Mouse (Mus musculus): Measurements from ENCODE around the gene Klhl3. TPM values are rescaled to one million over a fixed set of nuclear protein-coding genes. Genes with fewer than 3 reads are reported as not detected.
A peak's percentile ranks its signal among the peaks of the same experiment; 100 is the strongest.

The Klhl3 gene
- polyA plus RNA-seq (2015; fragmentation: Nextera tagmentation; extraction: Ambion mirVana): 1.1 and 1.2 TPM in 2 replicates

DNA sequence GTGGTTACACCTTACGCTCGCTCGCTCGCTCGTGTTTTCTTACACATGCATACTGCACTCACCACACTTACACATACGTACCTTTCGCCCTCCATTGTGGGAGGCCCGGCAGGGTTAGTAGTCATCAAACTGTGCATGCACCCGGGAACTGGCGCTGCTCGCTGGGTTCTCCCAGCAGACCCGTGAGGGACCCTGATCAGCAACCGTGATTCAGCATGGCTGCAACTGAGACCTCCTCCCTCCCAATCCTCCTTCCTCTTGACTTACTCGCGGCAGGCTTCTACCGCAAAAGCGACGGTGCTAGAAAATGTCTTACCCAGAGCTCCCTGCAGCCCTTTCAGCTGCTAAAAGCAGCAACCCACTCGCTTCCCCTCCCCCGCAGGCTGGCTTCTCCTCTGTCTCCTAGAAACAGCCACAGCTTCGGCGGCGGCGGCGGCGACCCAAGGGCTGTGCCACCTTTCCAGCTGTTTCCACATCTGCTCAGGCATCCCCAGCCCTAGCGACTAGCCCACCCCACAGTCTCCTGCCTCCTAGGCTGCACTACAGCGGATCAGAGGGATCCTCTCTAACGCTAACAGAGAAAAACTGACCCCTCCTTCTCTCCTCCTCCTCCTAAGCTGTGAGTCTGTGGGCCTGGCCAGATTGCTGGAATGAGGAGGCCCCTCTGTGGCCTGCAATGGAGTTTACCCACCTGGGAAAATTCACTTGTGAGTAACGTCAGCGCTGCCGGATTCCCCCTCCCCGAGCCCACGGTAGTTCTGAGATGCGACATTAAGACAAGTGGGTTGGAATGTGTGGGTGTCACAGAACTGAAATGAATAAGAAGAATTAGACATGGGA lies at the start of gene Klhl3:
TSS of gene Klhl3 (minus strand) at position 532 of the 840 bp plus-strand sequence.
- no peaks in the 10 kb centered on the region for H3K9me3 ChIP-seq (ENCODE audit: control insufficient read depth, low read length)
- H3K27me3 ChIP-seq (ENCODE audit: control insufficient read depth, insufficient read depth, low read length): no peaks in the 10 kb centered on the region
- peak within 1 kb of the TSS; percentile 87 for H3K4me2 ChIP-seq (replicated peaks; ENCODE audit: low read depth)
- TF ChIP-seq EP300 (optimal IDR thresholded peaks at IDR 0.05): no peak
- TF ChIP-seq CTCF (IDR thresholded peaks at IDR 0.05; ENCODE audit: low read depth): peak; percentile 64
- peak within 1 kb of the TSS; percentile 45 for H3K27ac ChIP-seq (replicated peaks)
- no peaks in the 10 kb centered on the region for H3K4me1 ChIP-seq (replicated peaks; ENCODE audit: control insufficient read depth, insufficient read depth)
- ATAC-seq (ENCODE audit: low FRiP score, low TSS enrichment) (peak; percentile 46), DNase-seq (ENCODE audit: low spot score) (peak; percentile 69)
- H3K4me3 ChIP-seq (ENCODE audit: low read depth, low read length): peak within 1 kb of the TSS; percentile 58
- H3K9ac ChIP-seq (ENCODE audit: low read length): peak within 1 kb of the TSS; percentile 74
- no peaks in the 10 kb centered on the region for H3K36me3 ChIP-seq (ENCODE audit: control insufficient read depth, insufficient read depth, low read length)
- WGBS: under 1% methylated on average over 35 of the region's 35 CpGs

DNA sequence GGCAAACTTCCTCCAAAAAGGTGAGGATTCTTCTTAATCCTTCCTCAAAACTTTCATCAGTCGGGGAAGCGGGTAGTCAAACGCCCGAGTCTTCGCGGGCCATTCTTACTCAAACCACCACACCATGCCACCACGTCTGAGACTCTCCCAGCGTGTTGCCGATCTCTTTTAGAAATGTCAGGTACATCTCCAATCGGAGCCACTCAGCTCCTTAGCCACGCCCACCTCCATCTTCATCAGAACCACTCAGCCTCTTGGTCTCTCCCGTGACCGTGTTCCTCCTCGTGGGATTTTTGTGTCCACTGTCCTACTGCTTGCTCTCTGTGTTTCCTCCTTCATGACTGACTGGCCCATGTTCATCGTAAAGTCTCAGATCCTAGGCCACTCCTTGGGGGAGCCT lies 47.4 kb upstream of the Klhl3 start:
- Histone ChIP-seq H3K4me1 (replicated peaks; ENCODE audit: control insufficient read depth, insufficient read depth) (no peaks in the 10 kb centered on the region), H3K4me3 (ENCODE audit: low read depth, low read length) (no peak overlapping the region), H3K4me2 (replicated peaks; ENCODE audit: low read depth) (no peak overlapping the region), H3K36me3 (ENCODE audit: control insufficient read depth, insufficient read depth, low read length) (peaks cover 14% of the 10 kb centered on the region), H3K9ac (ENCODE audit: low read length) (no peak overlapping the region), H3K27ac (replicated peaks) (no peak overlapping the region), H3K9me3 (ENCODE audit: control insufficient read depth, low read length) (no peaks in the 10 kb centered on the region), H3K27me3 (ENCODE audit: control insufficient read depth, insufficient read depth, low read length) (no peaks in the 10 kb centered on the region)
- TF ChIP-seq EP300 (optimal IDR thresholded peaks at IDR 0.05): no peak
- TF ChIP-seq CTCF (IDR thresholded peaks at IDR 0.05; ENCODE audit: low read depth): no peak
- DNase-seq (ENCODE audit: low spot score): no peak
- 95% methylated on average over 15 of the region's 15 CpGs for WGBS
- no peak for ATAC-seq (ENCODE audit: low FRiP score, low TSS enrichment)

DNA sequence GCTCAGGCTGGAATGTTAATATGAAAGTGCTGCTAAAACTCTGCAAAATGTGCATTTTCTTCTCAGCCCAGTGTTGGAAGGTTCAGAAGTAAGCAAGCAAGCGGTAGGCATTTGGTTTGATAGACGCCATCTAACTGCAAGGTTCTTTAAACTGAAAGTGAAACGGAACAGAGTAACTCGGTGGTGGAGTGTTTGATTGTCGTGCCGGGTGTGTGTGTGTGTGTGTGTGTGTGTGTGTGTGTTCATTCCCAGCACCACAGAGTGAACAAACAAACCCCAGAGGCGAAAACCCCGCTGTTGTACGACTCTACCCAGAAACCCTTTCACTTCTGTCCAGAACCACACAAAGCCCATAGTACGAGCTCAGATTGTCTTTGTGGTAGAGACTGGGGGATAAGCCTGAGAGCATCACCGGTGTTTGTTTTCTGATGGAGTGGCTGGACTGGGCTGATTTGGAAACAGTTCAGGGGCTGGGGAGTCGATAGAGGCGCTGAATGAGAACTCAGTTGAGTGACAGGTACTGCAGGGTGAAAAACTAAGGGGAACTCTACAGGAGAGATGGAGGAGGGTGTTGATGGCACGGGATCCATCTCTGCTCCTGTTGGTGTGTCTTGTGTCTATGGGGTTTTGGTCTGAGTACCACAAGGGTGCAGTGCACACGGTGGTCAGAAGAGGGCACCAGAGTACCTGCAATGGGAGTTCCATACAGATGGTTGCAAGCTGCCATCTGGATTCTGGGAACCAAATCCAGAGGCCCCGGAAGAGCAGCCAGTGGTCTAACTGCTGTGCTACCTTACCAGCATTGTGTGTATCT lies 44.9 kb upstream of the Klhl3 start:
- peak; percentile 94 for TF ChIP-seq CTCF (IDR thresholded peaks at IDR 0.05; ENCODE audit: low read depth)
- no peak for TF ChIP-seq EP300 (optimal IDR thresholded peaks at IDR 0.05)
- peak; percentile 79 for ATAC-seq (ENCODE audit: low FRiP score, low TSS enrichment)

DNA sequence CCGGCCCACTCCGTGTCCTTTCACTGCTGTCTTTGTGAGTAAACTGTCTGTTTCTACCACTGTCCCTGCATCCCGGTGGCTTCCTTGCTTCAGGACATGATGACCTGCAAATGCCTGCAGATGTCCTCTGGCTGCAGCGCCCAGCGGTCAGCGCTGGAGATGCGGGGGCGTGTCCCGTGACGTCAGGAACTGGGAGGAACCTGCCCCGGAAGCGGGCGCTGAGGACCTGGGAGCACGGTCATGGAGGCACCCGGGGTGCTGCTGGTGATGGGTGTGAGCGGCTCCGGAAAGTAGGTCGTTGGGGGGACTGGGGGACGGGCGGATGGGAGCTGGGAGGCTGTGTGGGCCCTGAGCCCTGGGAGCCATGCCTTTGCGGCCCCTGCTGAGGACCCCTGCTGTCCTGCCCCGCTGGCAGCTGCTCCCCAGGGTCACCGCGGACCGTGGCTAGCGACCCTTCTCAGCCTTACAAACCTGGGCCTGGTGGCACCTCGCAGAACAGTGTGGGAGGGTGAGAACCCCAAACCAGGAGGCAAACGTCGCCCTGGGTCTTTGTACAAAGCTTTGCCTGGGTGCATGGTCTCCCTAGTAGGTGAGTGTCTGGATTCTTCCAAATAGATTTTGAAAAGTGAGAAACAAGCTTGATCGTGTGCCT lies 44.2 kb upstream of the Klhl3 start, which contains the start of gene Idnk:
TSS of gene Idnk (plus strand) at position 203 of the 652 bp plus-strand sequence.
- DNase-seq (ENCODE audit: low spot score) (peak; percentile 94), ATAC-seq (ENCODE audit: low FRiP score, low TSS enrichment) (peak; percentile 93)
- peak within 1 kb of the TSS; percentile 82 for H3K4me3 ChIP-seq (ENCODE audit: low read depth, low read length)
- WGBS: under 1% methylated on average over 30 of the region's 30 CpGs
- TF ChIP-seq EP300 (optimal IDR thresholded peaks at IDR 0.05) (no peak), CTCF (IDR thresholded peaks at IDR 0.05; ENCODE audit: low read depth) (peak; percentile 61)
- H3K27ac ChIP-seq (replicated peaks): peak within 1 kb of the TSS; percentile 82
- H3K9ac ChIP-seq (ENCODE audit: low read length): peak within 1 kb of the TSS; percentile 75
- H3K27me3 ChIP-seq (ENCODE audit: control insufficient read depth, insufficient read depth, low read length): no peaks in the 10 kb centered on the region
- peak within 1 kb of the TSS; percentile 99 for H3K4me2 ChIP-seq (replicated peaks; ENCODE audit: low read depth)
- no peaks in the 10 kb centered on the region for H3K4me1 ChIP-seq (replicated peaks; ENCODE audit: control insufficient read depth, insufficient read depth)
- peaks cover 10% of the 10 kb centered on the region for H3K36me3 ChIP-seq (ENCODE audit: control insufficient read depth, insufficient read depth, low read length)
- no peaks in the 10 kb centered on the region for H3K9me3 ChIP-seq (ENCODE audit: control insufficient read depth, low read length)

More for the DNA sequence above, 44.9 kb upstream of the Klhl3 start:
- H3K4me1 ChIP-seq (replicated peaks; ENCODE audit: control insufficient read depth, insufficient read depth): no peaks in the 10 kb centered on the region
- peak; percentile 92 for DNase-seq (ENCODE audit: low spot score)
- H3K4me2 ChIP-seq (replicated peaks; ENCODE audit: low read depth): peak overlapping the region; percentile 99
- H3K36me3 ChIP-seq (ENCODE audit: control insufficient read depth, insufficient read depth, low read length): peaks cover 14% of the 10 kb centered on the region
- no peaks in the 10 kb centered on the region for H3K27me3 ChIP-seq (ENCODE audit: control insufficient read depth, insufficient read depth, low read length)
- peak overlapping the region; percentile 82 for H3K4me3 ChIP-seq (ENCODE audit: low read depth, low read length)
- H3K9ac ChIP-seq (ENCODE audit: low read length): peak overlapping the region; percentile 75
- 4% methylated on average over 16 of the region's 16 CpGs for WGBS
- H3K9me3 ChIP-seq (ENCODE audit: control insufficient read depth, low read length): no peaks in the 10 kb centered on the region
- H3K27ac ChIP-seq (replicated peaks): peak overlapping the region; percentile 82

DNA sequence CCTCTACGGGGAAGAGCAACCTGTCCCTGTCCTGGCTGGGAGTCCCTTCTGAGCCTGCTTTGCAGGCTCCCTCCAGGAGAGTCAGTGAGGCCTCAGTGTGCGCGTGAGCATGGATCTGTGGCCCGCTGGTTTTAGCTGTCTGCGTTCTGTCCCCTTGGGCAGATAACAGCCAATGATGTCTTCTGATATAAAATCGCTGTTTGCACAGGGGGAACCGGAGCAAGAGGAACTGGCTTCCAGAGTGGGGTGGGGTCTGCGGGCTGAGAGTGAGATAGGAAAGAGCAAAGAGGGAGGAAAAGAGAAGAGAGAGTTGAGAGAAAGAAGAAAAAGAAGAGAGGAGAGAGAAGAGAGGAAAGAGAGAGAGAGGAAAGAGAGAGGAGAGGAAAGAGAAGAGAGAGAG lies 43.6 kb upstream of the Klhl3 start:
- H3K4me3 ChIP-seq (ENCODE audit: low read depth, low read length): peak overlapping the region; percentile 82
- ATAC-seq (ENCODE audit: low FRiP score, low TSS enrichment) (no peak), DNase-seq (ENCODE audit: low spot score) (no peak)
- no peaks in the 10 kb centered on the region for H3K4me1 ChIP-seq (replicated peaks; ENCODE audit: control insufficient read depth, insufficient read depth)
- H3K27ac ChIP-seq (replicated peaks): no peak overlapping the region
- 17% methylated on average over 8 of the region's 8 CpGs for WGBS
- H3K4me2 ChIP-seq (replicated peaks; ENCODE audit: low read depth): peak overlapping the region; percentile 99
- no peaks in the 10 kb centered on the region for H3K27me3 ChIP-seq (ENCODE audit: control insufficient read depth, insufficient read depth, low read length)
- H3K9me3 ChIP-seq (ENCODE audit: control insufficient read depth, low read length): no peaks in the 10 kb centered on the region
- H3K36me3 ChIP-seq (ENCODE audit: control insufficient read depth, insufficient read depth, low read length): peaks cover 6% of the 10 kb centered on the region; the same call in 1 of the 2 replicates
- no peak for TF ChIP-seq EP300 (optimal IDR thresholded peaks at IDR 0.05)
- TF ChIP-seq CTCF (IDR thresholded peaks at IDR 0.05; ENCODE audit: low read depth): no peak
- peak overlapping the region; percentile 75; the same call in 1 of the 2 replicates for H3K9ac ChIP-seq (ENCODE audit: low read length)
